Mouse (Mus musculus): ENCODE measurements around the gene Prtg. TPM values are rescaled to one million over a fixed set of nuclear protein-coding genes. Genes with fewer than 3 reads are reported as not detected.

Gene Prtg
- polyA plus RNA-seq, 1 experiment from 2014 or later: 6.2 TPM

- WGBS: 37% methylated on average over 6 of the region's 6 CpGs
- DNase-seq (ENCODE audit: low spot score, missing footprints) (peak; percentile 88), ATAC-seq (ENCODE audit: low FRiP score) (no peak)
- H3K4me1 ChIP-seq (ENCODE audit: control insufficient read depth, insufficient read depth, low read length): peaks cover 45% of the 10 kb centered on the region
- H3K9ac ChIP-seq (ENCODE audit: low read length): no peak overlapping the region
- H3K4me3 ChIP-seq (ENCODE audit: low read depth, low read length): no peak overlapping the region
- no peak overlapping the region for H3K4me2 ChIP-seq
- no peaks in the 10 kb centered on the region for H3K27me3 ChIP-seq (ENCODE audit: control insufficient read depth, insufficient read depth, low read length)
- no peaks in the 10 kb centered on the region for H3K9me3 ChIP-seq (ENCODE audit: control insufficient read depth, low read length)
- H3K36me3 ChIP-seq (ENCODE audit: control insufficient read depth, insufficient read depth, low read length): no peaks in the 10 kb centered on the region
- peak overlapping the region; percentile 22; the same call in 1 of the 2 replicates for H3K27ac ChIP-seq (ENCODE audit: low read depth, low read length)
Measured at GRCm38 (mm10) chr9:72878656-72879055, 72.0 kb downstream of the Prtg start.

GRCm38 (mm10) chr9:72879601-72880000 is 72.9 kb downstream of the Prtg start:
- H3K36me3 ChIP-seq (ENCODE audit: control insufficient read depth, insufficient read depth, low read length): no peaks in the 10 kb centered on the region
- no peak for ATAC-seq (ENCODE audit: low FRiP score)
- DNase-seq (ENCODE audit: low spot score, missing footprints): peak; percentile 92
- H3K27ac ChIP-seq (ENCODE audit: low read depth, low read length): peak overlapping the region; percentile 93
- H3K4me3 ChIP-seq (ENCODE audit: low read depth, low read length): no peak overlapping the region
- H3K9ac ChIP-seq (ENCODE audit: low read length): no peak overlapping the region
- H3K9me3 ChIP-seq (ENCODE audit: control insufficient read depth, low read length): no peaks in the 10 kb centered on the region
- H3K4me1 ChIP-seq (ENCODE audit: control insufficient read depth, insufficient read depth, low read length): peaks cover 45% of the 10 kb centered on the region
- no peaks in the 10 kb centered on the region for H3K27me3 ChIP-seq (ENCODE audit: control insufficient read depth, insufficient read depth, low read length)
- H3K4me2 ChIP-seq: no peak overlapping the region
- WGBS: 22% methylated on average over 3 of the region's 3 CpGs

DNA sequence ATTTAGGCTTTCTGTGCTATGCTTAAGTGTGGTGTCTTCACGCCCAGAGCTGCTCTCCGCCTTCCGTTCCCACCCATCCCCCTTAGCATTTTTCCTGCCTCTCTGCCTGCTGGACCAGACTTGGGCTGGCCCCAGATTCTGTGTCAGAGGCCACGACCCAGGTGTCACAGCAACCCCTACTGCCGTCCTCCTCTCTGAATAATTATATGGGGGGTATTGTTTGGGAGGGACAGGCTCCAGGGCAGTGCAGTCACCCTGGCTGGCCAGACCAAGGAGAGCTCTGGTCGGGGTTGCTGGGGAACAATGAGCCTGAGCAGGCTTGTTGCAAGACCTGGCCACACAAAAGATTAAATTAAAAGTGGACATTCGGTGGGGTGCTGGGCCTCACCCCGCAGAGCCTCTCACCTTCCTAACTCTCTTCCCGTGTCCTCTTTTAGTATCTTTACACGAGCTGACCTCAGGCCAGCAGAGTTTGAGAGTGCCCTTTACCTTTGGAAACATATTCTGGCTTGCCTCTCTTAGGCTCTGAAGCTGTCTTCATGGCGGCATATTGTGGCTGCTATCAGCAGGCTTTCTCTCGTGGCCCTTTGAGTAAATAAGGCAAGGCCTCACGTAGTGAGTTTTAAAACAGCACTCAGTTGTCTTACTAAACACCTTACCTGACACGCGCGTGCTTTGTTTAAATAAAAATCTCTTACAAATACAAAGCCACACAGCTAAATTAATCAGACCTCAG is 73.7 kb downstream of the Prtg start:
- Histone ChIP-seq H3K9me3 (ENCODE audit: control insufficient read depth, low read length) (no peaks in the 10 kb centered on the region), H3K4me1 (ENCODE audit: control insufficient read depth, insufficient read depth, low read length) (peaks cover 45% of the 10 kb centered on the region), H3K4me2 (peak overlapping the region; percentile 6; the same call in 1 of the 2 replicates), H3K4me3 (ENCODE audit: low read depth, low read length) (no peak overlapping the region), H3K27ac (ENCODE audit: low read depth, low read length) (peak overlapping the region; percentile 93), H3K9ac (ENCODE audit: low read length) (peak overlapping the region; percentile 46; the same call in 1 of the 2 replicates), H3K36me3 (ENCODE audit: control insufficient read depth, insufficient read depth, low read length) (no peaks in the 10 kb centered on the region), H3K27me3 (ENCODE audit: control insufficient read depth, insufficient read depth, low read length) (no peaks in the 10 kb centered on the region)
- ATAC-seq (ENCODE audit: low FRiP score) (peak; percentile 87), DNase-seq (ENCODE audit: low spot score, missing footprints) (peak; percentile 95)
- WGBS: 10% methylated on average over 16 of the region's 16 CpGs

DNA sequence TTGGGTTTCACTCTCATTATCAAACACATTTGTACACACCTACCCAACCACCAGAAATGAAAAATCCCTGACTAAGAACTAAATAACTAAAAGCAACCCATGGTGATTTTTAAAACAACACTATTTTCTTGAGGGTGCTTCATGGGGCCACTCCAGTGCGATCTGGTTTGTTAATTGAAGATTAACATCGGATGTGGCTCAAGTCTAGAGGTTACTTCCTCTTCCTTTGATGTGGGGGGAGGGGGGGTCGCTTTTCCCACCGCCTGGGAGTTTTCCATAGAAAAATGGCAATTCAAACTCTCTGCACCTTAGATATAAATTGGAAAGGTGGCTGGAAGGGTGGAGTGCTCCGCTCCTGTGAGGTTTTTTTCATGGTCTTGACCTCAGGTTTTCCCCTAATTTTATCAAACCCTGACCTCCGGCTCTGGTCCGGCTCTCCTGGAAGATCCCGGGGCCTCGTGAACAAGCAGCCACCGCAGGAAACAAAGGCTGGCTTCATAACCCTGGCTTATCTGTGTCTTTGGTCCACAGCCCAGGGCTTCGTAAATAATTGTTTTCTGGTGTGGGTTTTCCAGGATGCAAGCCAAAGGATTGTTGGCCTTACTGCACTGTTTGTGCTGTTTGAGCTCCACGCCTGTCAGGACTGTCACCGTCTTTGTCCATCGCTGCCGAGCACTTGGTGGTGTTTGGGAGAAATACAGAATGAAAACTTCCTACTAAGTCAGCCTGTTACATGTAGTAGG is 74.5 kb downstream of the Prtg start:
- Histone ChIP-seq H3K27ac (ENCODE audit: low read depth, low read length) (peak overlapping the region; percentile 93), H3K36me3 (ENCODE audit: control insufficient read depth, insufficient read depth, low read length) (no peaks in the 10 kb centered on the region), H3K9me3 (ENCODE audit: control insufficient read depth, low read length) (no peaks in the 10 kb centered on the region), H3K27me3 (ENCODE audit: control insufficient read depth, insufficient read depth, low read length) (no peaks in the 10 kb centered on the region), H3K9ac (ENCODE audit: low read length) (peak overlapping the region; percentile 46; the same call in 1 of the 2 replicates), H3K4me3 (ENCODE audit: low read depth, low read length) (no peak overlapping the region), H3K4me1 (ENCODE audit: control insufficient read depth, insufficient read depth, low read length) (peaks cover 45% of the 10 kb centered on the region), H3K4me2 (0 out of 2 replicates have a peak overlapping the region, but pooled peaks have one; percentile 10)
- WGBS: 7% methylated on average over 15 of the region's 15 CpGs
- ATAC-seq (ENCODE audit: low FRiP score): no peak
- peak; percentile 93 for DNase-seq (ENCODE audit: low spot score, missing footprints)

- peaks cover 27% of the 10 kb centered on the region for H3K4me1 ChIP-seq (ENCODE audit: control insufficient read depth, insufficient read depth, low read length)
- H3K27me3 ChIP-seq (ENCODE audit: control insufficient read depth, insufficient read depth, low read length): no peaks in the 10 kb centered on the region
- no peak overlapping the region for H3K4me3 ChIP-seq (ENCODE audit: low read depth, low read length)
- ATAC-seq (ENCODE audit: low FRiP score): peak; percentile 56
- 18% methylated on average over 3 of the region's 3 CpGs for WGBS
- H3K27ac ChIP-seq (ENCODE audit: low read depth, low read length): no peak overlapping the region
- no peak overlapping the region for H3K9ac ChIP-seq (ENCODE audit: low read length)
- H3K4me2 ChIP-seq: no peak overlapping the region
- no peaks in the 10 kb centered on the region for H3K36me3 ChIP-seq (ENCODE audit: control insufficient read depth, insufficient read depth, low read length)
- peak; percentile 94 for DNase-seq (ENCODE audit: low spot score, missing footprints)
- no peaks in the 10 kb centered on the region for H3K9me3 ChIP-seq (ENCODE audit: control insufficient read depth, low read length)
Measured at GRCm38 (mm10) chr9:72883940-72884339, 77.3 kb downstream of the Prtg start.

DNA sequence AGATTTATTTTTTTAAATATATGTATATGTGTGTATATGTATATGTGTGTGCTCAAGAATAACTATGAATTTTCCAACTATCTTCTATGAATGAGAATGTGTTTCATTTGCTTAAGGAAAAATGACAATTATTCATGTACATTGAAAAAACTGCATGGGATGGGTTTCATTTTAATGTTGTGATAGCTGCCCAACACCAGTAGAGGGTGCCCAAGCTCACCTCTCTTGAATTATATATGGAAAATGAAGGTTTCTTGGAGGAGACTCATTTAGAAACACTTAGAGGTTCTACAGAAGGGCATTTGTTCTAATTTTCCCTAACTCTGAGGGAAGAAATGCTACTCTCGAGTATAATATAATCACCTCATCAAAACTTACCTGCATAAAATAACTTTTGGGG is 83.1 kb downstream of the Prtg start:
- Histone ChIP-seq H3K9ac (ENCODE audit: low read length) (no peak overlapping the region), H3K27me3 (ENCODE audit: control insufficient read depth, insufficient read depth, low read length) (no peaks in the 10 kb centered on the region), H3K4me3 (ENCODE audit: low read depth, low read length) (no peak overlapping the region), H3K36me3 (ENCODE audit: control insufficient read depth, insufficient read depth, low read length) (peaks cover 8% of the 10 kb centered on the region; the same call in 1 of the 2 replicates), H3K4me1 (ENCODE audit: control insufficient read depth, insufficient read depth, low read length) (no peaks in the 10 kb centered on the region), H3K9me3 (ENCODE audit: control insufficient read depth, low read length) (no peaks in the 10 kb centered on the region; the same call in 1 of the 2 replicates), H3K4me2 (no peak overlapping the region), H3K27ac (ENCODE audit: low read depth, low read length) (no peak overlapping the region)
- DNase-seq (ENCODE audit: low spot score, missing footprints) (no peak), ATAC-seq (ENCODE audit: low FRiP score) (no peak)
- 90% methylated on average over 1 of the region's 1 CpGs for WGBS

DNA sequence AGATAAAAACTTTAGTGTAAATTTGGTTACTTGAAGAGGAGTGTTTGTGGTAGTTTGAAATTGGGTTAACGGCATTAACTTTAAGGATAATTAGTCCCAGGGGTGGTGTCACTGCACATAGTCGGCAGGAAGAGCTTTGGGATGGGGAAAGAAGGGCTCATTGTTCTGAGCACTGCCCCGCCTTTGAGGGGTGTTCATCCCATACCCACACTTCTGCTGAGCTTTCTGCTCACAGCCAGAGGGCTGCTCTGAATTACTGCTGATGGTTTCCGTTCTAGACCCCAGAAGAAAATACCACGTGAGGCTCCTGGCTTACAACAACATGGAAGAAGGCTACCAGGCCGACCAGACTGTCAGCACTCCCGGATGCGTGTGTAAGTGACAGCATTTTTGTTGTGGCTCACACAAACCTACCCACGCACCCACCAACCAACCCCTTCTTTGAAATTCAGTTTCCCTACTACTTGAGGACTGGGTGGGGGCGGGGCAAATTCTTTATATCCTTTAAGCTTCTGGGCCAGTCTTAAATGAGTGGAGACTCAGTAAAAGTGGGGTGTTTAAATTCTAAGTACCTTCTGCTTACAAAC is 83.9 kb downstream of the Prtg start:
- Histone ChIP-seq H3K4me1 (ENCODE audit: control insufficient read depth, insufficient read depth, low read length) (no peaks in the 10 kb centered on the region), H3K27me3 (ENCODE audit: control insufficient read depth, insufficient read depth, low read length) (no peaks in the 10 kb centered on the region), H3K9me3 (ENCODE audit: control insufficient read depth, low read length) (no peaks in the 10 kb centered on the region; the same call in 1 of the 2 replicates), H3K27ac (ENCODE audit: low read depth, low read length) (no peak overlapping the region), H3K9ac (ENCODE audit: low read length) (no peak overlapping the region), H3K36me3 (ENCODE audit: control insufficient read depth, insufficient read depth, low read length) (peaks cover 13% of the 10 kb centered on the region; the same call in 1 of the 2 replicates), H3K4me3 (ENCODE audit: low read depth, low read length) (no peak overlapping the region), H3K4me2 (no peak overlapping the region)
- 85% methylated on average over 10 of the region's 10 CpGs for WGBS
- DNase-seq (ENCODE audit: low spot score, missing footprints) (no peak), ATAC-seq (ENCODE audit: low FRiP score) (no peak)

DNA sequence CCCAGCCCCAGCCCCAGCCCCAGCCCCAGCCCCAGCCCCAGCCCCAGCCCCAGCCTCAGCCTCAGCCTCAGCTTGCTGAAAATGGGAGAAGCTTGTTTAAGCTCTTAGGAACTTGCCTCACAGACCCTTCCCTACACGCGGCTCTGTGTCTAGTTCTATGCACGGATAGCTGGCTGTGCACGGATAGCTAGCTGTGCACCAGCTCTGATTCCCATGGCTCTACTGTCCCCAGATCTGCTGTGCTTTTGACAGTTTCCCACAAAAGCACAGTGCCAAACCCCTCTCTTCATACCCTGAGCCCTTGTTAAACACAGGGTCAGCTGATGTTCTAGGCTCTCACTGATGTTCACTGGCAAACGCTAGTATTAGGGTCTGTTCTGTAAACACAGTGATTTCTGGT is 86.1 kb downstream of the Prtg start:
- Histone ChIP-seq H3K4me2 (no peak overlapping the region), H3K9ac (ENCODE audit: low read length) (no peak overlapping the region), H3K36me3 (ENCODE audit: control insufficient read depth, insufficient read depth, low read length) (peaks cover 13% of the 10 kb centered on the region; the same call in 1 of the 2 replicates), H3K27ac (ENCODE audit: low read depth, low read length) (no peak overlapping the region), H3K27me3 (ENCODE audit: control insufficient read depth, insufficient read depth, low read length) (no peaks in the 10 kb centered on the region), H3K9me3 (ENCODE audit: control insufficient read depth, low read length) (no peaks in the 10 kb centered on the region; the same call in 1 of the 2 replicates), H3K4me3 (ENCODE audit: low read depth, low read length) (no peak overlapping the region), H3K4me1 (ENCODE audit: control insufficient read depth, insufficient read depth, low read length) (no peaks in the 10 kb centered on the region)
- no peak for DNase-seq (ENCODE audit: low spot score, missing footprints)
- WGBS: 96% methylated on average over 5 of the region's 5 CpGs
- no peak for ATAC-seq (ENCODE audit: low FRiP score)

All from midbrain, embryonic 11.5 days (tissue).